In the genomic region with DNA sequence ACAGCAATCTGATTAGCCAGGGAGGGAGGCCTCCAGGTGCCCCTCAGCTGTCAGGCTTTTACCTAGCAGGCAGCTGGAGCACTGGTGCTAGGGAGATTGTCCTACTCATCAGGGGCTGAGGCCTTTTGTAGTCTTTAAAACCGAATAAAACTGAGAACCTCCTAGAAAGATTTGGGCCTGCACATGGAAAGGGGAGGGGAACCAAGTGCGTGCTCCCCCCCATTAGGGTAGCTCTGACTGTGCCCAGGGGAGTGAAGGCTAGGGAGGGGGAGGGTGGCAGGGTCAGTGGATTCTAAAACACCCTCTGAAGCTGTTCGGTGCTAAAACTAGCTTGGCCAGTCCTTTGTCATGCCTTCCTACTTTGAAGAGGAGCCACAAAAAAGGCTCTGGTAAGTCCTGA, we compare ENCODE assay signal across 16 mouse cellular contexts. TPM values are rescaled to one million over a fixed set of nuclear protein-coding genes. Genes with fewer than 3 reads are reported as not detected.
DNase-seq lines count a peak whose midpoint lies in the region; ATAC-seq lines count a peak whose summit lies in the region.
"Had no signal": no experiment of that assay in that cellular context is flagged by ENCODE, and none has a peak within 500 bp of the region (broad histone marks: within the 10 kb centered on the region; RNA-seq: fewer than 3 reads in every experiment).

No protein-coding gene starts in this region.

- ATAC-seq in heart, embryonic 14.5 days (ENCODE audit: insufficient number of reproducible peaks, insufficient read depth, low FRiP score, low read depth): no peak
- no peak for ATAC-seq in forebrain, embryonic 14.5 days
- no peak for ATAC-seq in midbrain, embryonic 12.5 days (ENCODE audit: low FRiP score, low read depth)
- ATAC-seq: liver, postnatal 0 days had no signal

- DNase-seq in cerebellum, adult 9-10 months: peak; percentile 55
- no peak for DNase-seq in cerebellum, adult 18-20 months
- DNase-seq in heart, adult 9 months (ENCODE audit: low spot score in 2 of 2): no peak
- no peak for DNase-seq in forebrain, embryonic 14.5 days (ENCODE audit: low spot score)
- DNase-seq in left cerebral cortex, postnatal 36 days (ENCODE audit: low spot score in 2 of 2): no peak
- no peak for DNase-seq in adrenal gland, adult 8-10 months
- DNase-seq: gastrocnemius, postnatal 36 days; liver, postnatal 0 days; right cerebral cortex, adult 18-20 months; thymus, adult 2 months had no signal

- H3K4me1 ChIP-seq in heart, embryonic 14.5 days (ENCODE audit: control insufficient read depth in 2 of 2, insufficient read depth in 2 of 2, low read length in 2 of 2): peaks cover 19 to 24% of the 10 kb centered on the region in 2 experiments
- peaks cover 5% of the 10 kb centered on the region for H3K4me1 ChIP-seq in forebrain, embryonic 14.5 days (ENCODE audit: control insufficient read depth, insufficient read depth, low read length)
- H3K4me1 ChIP-seq in midbrain, embryonic 12.5 days: peaks cover 27% of the 10 kb centered on the region

- H3K27me3 ChIP-seq in heart, embryonic 14.5 days (ENCODE audit: control insufficient read depth, insufficient read depth, low read length): no peaks in the 10 kb centered on the region
- H3K27me3 ChIP-seq in forebrain, embryonic 14.5 days (replicated peaks; ENCODE audit: control insufficient read depth, insufficient read depth, low read length): no peaks in the 10 kb centered on the region
- peaks cover 3% of the 10 kb centered on the region; the same call in 1 of the 2 replicates for H3K27me3 ChIP-seq in midbrain, embryonic 12.5 days

- WGBS in heart, embryonic 14.5 days: 32% methylated on average over 3 of the region's 3 CpGs
- 24% methylated on average over 3 of the region's 3 CpGs for WGBS in forebrain, embryonic 14.5 days
- 27% methylated on average over 3 of the region's 3 CpGs for WGBS in midbrain, embryonic 12.5 days

- intact Hi-C loops in left cerebral cortex, postnatal 36 days (cut with DNase I): loop anchor here (10.0 kb wide), 1 partner anchor 94 kb away; no protein-coding TSS in a partner anchor

- no peaks in the 10 kb centered on the region for H3K36me3 ChIP-seq in heart, embryonic 14.5 days (ENCODE audit: control insufficient read depth, insufficient read depth, low read length)
- H3K36me3 ChIP-seq in forebrain, embryonic 14.5 days (ENCODE audit: control insufficient read depth, insufficient read depth, low read length): no peaks in the 10 kb centered on the region
- no peaks in the 10 kb centered on the region for H3K36me3 ChIP-seq in midbrain, embryonic 12.5 days

- 0 out of 2 replicates have a peak overlapping the region, but pooled peaks have one; percentile 30 for H3K9ac ChIP-seq in heart, embryonic 14.5 days (ENCODE audit: low read length)
- no peak overlapping the region; the same call in 1 of the 2 replicates for H3K9ac ChIP-seq in forebrain, embryonic 14.5 days (ENCODE audit: low read length)
- no peak overlapping the region for H3K9ac ChIP-seq in midbrain, embryonic 12.5 days (replicated peaks)
- H3K9ac ChIP-seq: liver, postnatal 0 days had no signal

- H3K27ac ChIP-seq in heart, embryonic 14.5 days (replicated peaks in 1 of 2; ENCODE audit: control insufficient read depth in 1 of 2, insufficient read depth in 1 of 2, low read depth in 2 of 2, low read length in 2 of 2): 0 out of 4 replicates have a peak overlapping the region, but pooled peaks have one; percentile 11 to 33
- peak overlapping the region; percentile 39; the same call in 1 of the 2 replicates for H3K27ac ChIP-seq in forebrain, embryonic 14.5 days (ENCODE audit: low read depth, low read length)
- H3K27ac ChIP-seq in midbrain, embryonic 12.5 days (replicated peaks): peak overlapping the region; percentile 60
- H3K27ac ChIP-seq: macrophage had no signal

- 0 out of 2 replicates have a peak overlapping the region, but pooled peaks have one; percentile 6 for H3K4me2 ChIP-seq in heart, embryonic 14.5 days (ENCODE audit: low read length)
- H3K4me2 ChIP-seq in forebrain, embryonic 14.5 days (ENCODE audit: low read length): no peak overlapping the region
- H3K4me2 ChIP-seq in midbrain, embryonic 12.5 days (replicated peaks): no peak overlapping the region

- H3K9me3 ChIP-seq in heart, embryonic 14.5 days (ENCODE audit: control insufficient read depth, low read length): no peaks in the 10 kb centered on the region
- H3K9me3 ChIP-seq in forebrain, embryonic 14.5 days (replicated peaks; ENCODE audit: control insufficient read depth, low read length): no peaks in the 10 kb centered on the region
- H3K9me3 ChIP-seq in midbrain, embryonic 12.5 days: no peaks in the 10 kb centered on the region

- H3K4me3 ChIP-seq in heart, embryonic 14.5 days (ENCODE audit: control insufficient read depth in 1 of 2, insufficient read depth in 1 of 2, low read depth in 1 of 2, low read length in 2 of 2): no peak overlapping the region
- no peak overlapping the region for H3K4me3 ChIP-seq in forebrain, embryonic 14.5 days (ENCODE audit: low read depth, low read length)
- H3K4me3 ChIP-seq in midbrain, embryonic 12.5 days: no peak overlapping the region

RNA-seq across cellular contexts. Expression of a gene that starts 18.3 kb away (rescaled TPM):
- 0.66 and 1.4 TPM in 2 replicates for polyA plus RNA-seq in heart, embryonic 14.5 days (2014; fragmentation: Nextera tagmentation; extraction: Ambion mirVana)
- 0.29 TPM in 1 of 2 replicates, not detected in the other for polyA plus RNA-seq in forebrain, embryonic 14.5 days (2014; fragmentation: Nextera tagmentation; extraction: Ambion mirVana)
- 0.27 and 0.32 TPM in 2 replicates for polyA plus RNA-seq in midbrain, embryonic 12.5 days (2016; fragmentation: Nextera tagmentation; extraction: Ambion mirVana)
- not detected for total RNA-seq in left cerebral cortex, postnatal 36 days (2021)
- under 1 TPM in 2 of 4 experiments, not detected in 2; 0.12 to 0.27 TPM for total RNA-seq in adrenal gland, adult 8-10 months (2022)

RNA-seq across cellular contexts. Expression of a gene that starts 32.0 kb away (rescaled TPM):
- polyA plus RNA-seq in heart, embryonic 14.5 days (2014; fragmentation: Nextera tagmentation; extraction: Ambion mirVana): 28.4 and 30.0 TPM in 2 replicates
- 31.9 and 36.4 TPM in 2 replicates for polyA plus RNA-seq in forebrain, embryonic 14.5 days (2014; fragmentation: Nextera tagmentation; extraction: Ambion mirVana)
- polyA plus RNA-seq in midbrain, embryonic 12.5 days (2016; fragmentation: Nextera tagmentation; extraction: Ambion mirVana): 30.5 and 31.9 TPM in 2 replicates
- total RNA-seq in left cerebral cortex, postnatal 36 days (2021): 10 to 100 TPM; 23.0 to 23.2 TPM
- total RNA-seq in adrenal gland, adult 8-10 months (2022): 10 to 100 TPM; 24.3 to 40.8 (median 25.3) TPM

RNA-seq across cellular contexts. Expression of a gene that starts 42.7 kb away (rescaled TPM):
- not detected in 2 replicates for polyA plus RNA-seq in heart, embryonic 14.5 days (2014; fragmentation: Nextera tagmentation; extraction: Ambion mirVana)
- polyA plus RNA-seq in forebrain, embryonic 14.5 days (2014; fragmentation: Nextera tagmentation; extraction: Ambion mirVana): not detected in 2 replicates
- not detected in 2 replicates for polyA plus RNA-seq in midbrain, embryonic 12.5 days (2016; fragmentation: Nextera tagmentation; extraction: Ambion mirVana)
- total RNA-seq in left cerebral cortex, postnatal 36 days (2021): not detected
- not detected for total RNA-seq in adrenal gland, adult 8-10 months (2022)
- total RNA-seq: adrenal gland, postnatal 14 days; gastrocnemius, postnatal 36 days; left cerebral cortex, postnatal 10 days had no signal
- polyA plus RNA-seq: kidney, embryonic 16.5 days; macrophage had no signal
